Mouse (Mus musculus) G1E (cell line): ENCODE results near the gene Col2a1. TPM values are rescaled to one million over a fixed set of nuclear protein-coding genes. Genes with fewer than 3 reads are reported as not detected.

ENCODE experiments used
- ATAC-seq: 2 replicates; pipeline ENCODE4 v1.8.0; 2016; ENCODE audit warnings: mild to moderate bottlenecking; ENCODE audit not compliant: insufficient number of reproducible peaks, poor library complexity, low FRiP score, severe bottlenecking; ENCODE audit errors: extremely low read depth
- DNase-seq: peaks from one replicate; pipeline ENCODE4 v3.0.0; 2012; ENCODE audit warnings: low spot score
- H3K27me3 ChIP-seq: 2 replicates; pipeline ENCODE4 v1.6.1; 2012; ENCODE audit warnings: mild to moderate bottlenecking, low read length, inconsistent platforms; ENCODE audit not compliant: insufficient read depth
- H3K36me3 ChIP-seq: replicated peaks from 2 replicates; pipeline ENCODE3; 2012; ENCODE audit warnings: mild to moderate bottlenecking, inconsistent platforms
- H3K4me1 ChIP-seq: 2 replicates; pipeline ENCODE4 v1.6.1; 2012; ENCODE audit warnings: low read depth, low read length, inconsistent platforms, mixed read lengths; ENCODE audit not compliant: insufficient read depth
- H3K4me3 ChIP-seq: 2 replicates; pipeline ENCODE4 v1.5.1; 2012; ENCODE audit warnings: low read depth, mild to moderate bottlenecking, inconsistent platforms, low read length, moderate library complexity, mixed read lengths
- H3K9me3 ChIP-seq: replicated peaks from 2 replicates; pipeline ENCODE4 v1.6.1; 2012; ENCODE audit warnings: inconsistent platforms
- CTCF ChIP-seq: IDR thresholded peaks from 2 replicates; pipeline ENCODE4 v1.5.1; 2012; ENCODE audit warnings: low read depth, low read length, inconsistent platforms, mixed read lengths
- GATA1 ChIP-seq: IDR thresholded peaks from 2 replicates; pipeline ENCODE4 v1.6.1; 2012; ENCODE audit warnings: borderline replicate concordance, low read length, inconsistent platforms, mixed read lengths
- GATA2 ChIP-seq: IDR thresholded peaks from 2 replicates; pipeline ENCODE4 v1.6.1; 2012; ENCODE audit warnings: low read depth, low read length, inconsistent platforms, borderline replicate concordance
- POLR2AphosphoS5 ChIP-seq: IDR thresholded peaks from 2 replicates; pipeline ENCODE4 v1.6.1; 2012; ENCODE audit warnings: low read depth, low read length, inconsistent platforms; ENCODE audit not compliant: insufficient replicate concordance
- TAL1 ChIP-seq: conservative IDR thresholded peaks from 2 replicates; pipeline ENCODE4 v1.6.1; 2012; ENCODE audit warnings: low read depth, low read length, inconsistent platforms, mixed read lengths
- polyA plus RNA-seq: library from polyadenylated mRNA; stranded (reverse); fragments of >175 nt; gene quantifications from 2 replicates; pipeline ENCODE4 v1.2.3, GENCODE M21; 2012
- total RNA-seq, 2 experiments: library from RNA; stranded (forward) in 1 of 2; stranded (reverse) in 1 of 2; fragments of 200-1000 nt in 1 of 2; fragments of >200 nt in 1 of 2; fragmentation: Nextera tagmentation in 1 of 2; gene quantifications; 2 replicates each; pipeline ENCODE4 v1.2.3; 2014 to 2017

Col2a1 gene
- total and polyA plus RNA-seq, 3 experiments, result 0.11 TPM; not detected in 2

GRCm38 (mm10) chr15:98039682-98040081 lies 35.2 kb upstream of the Col2a1 start:
- no peak overlapping the region for H3K4me3 ChIP-seq

GRCm38 (mm10) chr15:98036578-98036977 lies 32.1 kb upstream of the Col2a1 start:
- DNase-seq (no peak), ATAC-seq (no peak)
- H3K27me3 ChIP-seq, result peaks cover 8% of the 10 kb centered on the region
- TF ChIP-seq CTCF (no peak), POLR2AphosphoS5 (no peak), TAL1 (no peak)
- no peaks in the 10 kb centered on the region for H3K4me1 ChIP-seq
- peaks cover 51% of the 10 kb centered on the region for H3K36me3 ChIP-seq
- no peaks in the 10 kb centered on the region for H3K9me3 ChIP-seq
- H3K4me3 ChIP-seq, result no peak overlapping the region

More at GRCm38 (mm10) chr15:98039682-98040081, 35.2 kb upstream of the Col2a1 start:
- no peaks in the 10 kb centered on the region for H3K27me3 ChIP-seq
- no peaks in the 10 kb centered on the region for H3K4me1 ChIP-seq
- ATAC-seq (no peak), DNase-seq (no peak)
- H3K36me3 ChIP-seq, result peaks cover 81% of the 10 kb centered on the region
- H3K9me3 ChIP-seq, result no peaks in the 10 kb centered on the region
- TF ChIP-seq POLR2AphosphoS5 (no peak), TAL1 (no peak), GATA1 (no peak), GATA2 (no peak), CTCF (no peak)

GRCm38 (mm10) chr15:98035076-98035755 lies 30.7 kb upstream of the Col2a1 start:
- ATAC-seq (no peak), DNase-seq (no peak)
- Histone ChIP-seq H3K36me3 (peaks cover 38% of the 10 kb centered on the region), H3K4me1 (no peaks in the 10 kb centered on the region), H3K9me3 (no peaks in the 10 kb centered on the region), H3K4me3 (no peak overlapping the region), H3K27me3 (peaks cover 22% of the 10 kb centered on the region)
- no peak for TF ChIP-seq GATA1
- no peak for TF ChIP-seq GATA2
- no peak for TF ChIP-seq TAL1
- no peak for TF ChIP-seq CTCF
- TF ChIP-seq POLR2AphosphoS5, result no peak

GRCm38 (mm10) chr15:98033233-98033748 lies 28.8 kb upstream of the Col2a1 start:
- H3K36me3 ChIP-seq, result peaks cover 21% of the 10 kb centered on the region
- TF ChIP-seq GATA2, result no peak
- no peak for TF ChIP-seq GATA1
- no peak for TF ChIP-seq TAL1
- no peak for TF ChIP-seq POLR2AphosphoS5
- no peak for TF ChIP-seq CTCF
- H3K4me3 ChIP-seq, result no peak overlapping the region

GRCm38 (mm10) chr15:98029798-98030197 lies 25.3 kb upstream of the Col2a1 start:
- DNase-seq, result no peak

More at GRCm38 (mm10) chr15:98033233-98033748, 28.8 kb upstream of the Col2a1 start:
- Histone ChIP-seq H3K9me3 (no peaks in the 10 kb centered on the region), H3K27me3 (peaks cover 37% of the 10 kb centered on the region), H3K4me1 (no peaks in the 10 kb centered on the region)
- ATAC-seq (no peak), DNase-seq (no peak)

GRCm38 (mm10) chr15:98026967-98027904 lies 22.7 kb upstream of the Col2a1 start:
- TF ChIP-seq POLR2AphosphoS5, result no peak
- no peak for TF ChIP-seq GATA1
- TF ChIP-seq GATA2, result no peak
- no peak for TF ChIP-seq TAL1
- TF ChIP-seq CTCF, result no peak
- ATAC-seq (no peak), DNase-seq (no peak)
- Histone ChIP-seq H3K4me3 (no peak overlapping the region), H3K4me1 (no peaks in the 10 kb centered on the region), H3K9me3 (no peaks in the 10 kb centered on the region), H3K27me3 (peaks cover 78% of the 10 kb centered on the region), H3K36me3 (no peaks in the 10 kb centered on the region)

More at GRCm38 (mm10) chr15:98029798-98030197, 25.3 kb upstream of the Col2a1 start:
- no peak for ATAC-seq
- no peaks in the 10 kb centered on the region for H3K9me3 ChIP-seq
- no peaks in the 10 kb centered on the region for H3K36me3 ChIP-seq
- TF ChIP-seq GATA1 (no peak), CTCF (no peak), TAL1 (no peak), GATA2 (no peak), POLR2AphosphoS5 (no peak)
- peaks cover 72% of the 10 kb centered on the region for H3K27me3 ChIP-seq
- no peak overlapping the region for H3K4me3 ChIP-seq
- H3K4me1 ChIP-seq, result no peaks in the 10 kb centered on the region
